Mouse (Mus musculus) MEL-GATA-1-ER (cell line): ENCODE results near the gene Slc35c1.

Experiments
- DNase-seq: peaks from one replicate; pipeline ENCODE4 v3.0.0-alpha.2; 2012; ENCODE audit warnings: low read depth; ENCODE audit errors: extremely low read depth

Slc35c1 gene

GRCm38 (mm10) chr2:92405687-92406086, 54.7 kb downstream of the Slc35c1 start:
- DNase-seq: no peak

GRCm38 (mm10) chr2:92404737-92405136, 55.6 kb downstream of the Slc35c1 start:
- no peak for DNase-seq

GRCm38 (mm10) chr2:92403776-92404319, 56.5 kb downstream of the Slc35c1 start:
- no peak for DNase-seq
